Mouse (Mus musculus) kidney, adult 9 months (tissue): ENCODE data around the gene Pgghg.
"Not testable (repeated sequence)": the region's sequence is repeated elsewhere in the genome, so short reads cannot be mapped to it uniquely, and the experiment has no call there.

ENCODE experiments used
- DNase-seq: peaks from one replicate; pipeline ENCODE4 v3.0.0; 2022

The Pgghg gene

GRCm38 (mm10) chr7:140955758-140956555 lies 14.8 kb downstream of the Pgghg start, which contains the start of the genes Gm45717 and Ifitm2:
TSS of gene Gm45717 (minus strand) at chr7:140955937.
TSS of gene Ifitm2 (minus strand) at chr7:140955987.
- DNase-seq, result peak; percentile 94

DNA sequence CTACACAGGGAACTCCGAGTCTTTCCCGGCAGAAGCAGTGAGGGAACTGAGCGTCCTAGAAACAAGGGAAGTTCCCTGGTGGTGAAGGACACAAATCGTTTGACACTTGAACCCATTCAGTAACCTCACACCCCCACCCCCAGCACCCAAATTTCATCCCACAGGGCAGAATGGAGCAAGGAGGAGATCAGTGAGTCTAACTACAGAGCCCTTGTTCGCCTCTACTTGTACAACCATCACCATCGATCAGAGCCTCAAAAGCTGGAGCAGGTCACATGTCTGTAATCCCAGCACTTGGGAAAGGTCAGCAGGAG lies 15.3 kb downstream of the Pgghg start:
- peak; percentile 22 for DNase-seq

DNA sequence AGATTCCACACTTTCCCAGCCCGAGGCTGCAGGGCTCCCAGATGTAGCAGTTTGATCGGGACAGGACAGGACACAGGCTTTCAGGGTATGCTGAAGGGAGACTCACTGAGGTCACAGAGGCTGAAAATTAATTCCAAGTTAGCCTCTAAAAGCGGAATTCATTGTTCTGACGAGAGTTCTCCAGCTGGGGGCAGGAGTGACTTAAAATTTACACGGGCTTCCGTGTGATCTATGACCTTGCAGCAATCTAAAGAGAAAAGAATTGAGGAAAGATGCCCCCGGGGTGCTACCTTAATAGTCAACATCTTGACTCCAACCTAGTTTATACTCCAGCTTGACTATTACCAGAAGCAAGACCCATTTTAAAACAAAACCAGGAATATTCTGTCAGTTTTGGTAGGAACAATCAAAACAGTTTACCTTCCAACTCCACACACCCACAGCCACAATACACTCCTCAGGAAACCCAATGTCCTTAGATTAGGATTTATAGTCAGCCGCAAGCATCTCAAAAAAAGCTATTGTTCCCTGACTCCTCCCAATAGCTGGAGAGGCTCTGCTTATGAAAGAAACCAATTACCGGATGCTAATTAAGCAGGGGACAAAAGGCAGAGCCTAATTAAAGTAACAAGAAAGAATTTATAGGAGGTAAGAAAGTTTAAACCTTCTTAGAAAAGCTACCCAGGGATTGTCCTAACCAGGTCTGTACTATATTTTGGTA lies 18.1 kb downstream of the Pgghg start:
- peak; percentile 77 for DNase-seq

DNA sequence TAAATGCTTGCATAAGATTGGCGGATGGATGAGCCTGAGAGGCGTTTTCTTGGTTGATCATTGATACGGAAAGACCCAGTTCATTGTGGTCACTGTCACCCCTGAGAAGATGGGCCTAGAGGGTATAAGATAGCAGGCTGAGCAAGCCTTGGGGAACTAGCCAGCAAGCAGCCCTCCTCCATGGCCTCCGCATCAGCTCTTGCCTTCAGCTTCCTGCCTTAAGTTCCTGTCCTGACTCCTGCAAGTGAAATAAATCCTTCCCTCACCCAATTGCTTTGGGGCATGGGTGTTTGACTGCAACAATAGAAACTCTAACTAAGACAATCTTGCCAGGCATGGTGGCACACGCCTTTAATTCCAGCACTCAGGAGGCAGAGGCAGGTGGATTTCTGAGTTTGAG lies 18.8 kb downstream of the Pgghg start:
- DNase-seq, result no peak

- no peak for DNase-seq
Measured at GRCm38 (mm10) chr7:140961416-140961815, 20.2 kb downstream of the Pgghg start.

GRCm38 (mm10) chr7:140962733-140963132 lies 21.5 kb downstream of the Pgghg start:
- DNase-seq, result no peak

DNA sequence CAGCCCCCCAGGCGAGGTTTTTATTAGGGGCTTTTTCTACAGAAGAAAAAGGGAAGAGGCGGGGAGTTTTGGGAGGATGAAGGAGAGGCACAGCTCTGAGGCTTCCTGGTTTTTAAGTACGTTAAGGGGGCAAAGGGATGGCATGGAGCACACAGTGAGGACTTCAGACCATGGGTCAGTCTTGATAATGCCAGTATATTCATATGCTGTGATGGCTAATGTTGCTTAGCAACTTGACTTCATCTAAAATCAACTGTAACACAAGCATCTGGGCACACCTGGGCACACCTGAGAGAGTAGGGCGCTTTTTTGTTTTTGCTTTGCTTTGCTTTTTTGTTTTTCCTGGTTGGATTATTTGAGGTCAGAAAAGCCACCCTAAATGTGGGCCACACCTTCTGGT lies 25.7 kb downstream of the Pgghg start, which contains the start of gene Ifitm1:
Ifitm1 (plus strand) TSS at position 301 of the 400 bp plus-strand sequence.
- no peak for DNase-seq

DNA sequence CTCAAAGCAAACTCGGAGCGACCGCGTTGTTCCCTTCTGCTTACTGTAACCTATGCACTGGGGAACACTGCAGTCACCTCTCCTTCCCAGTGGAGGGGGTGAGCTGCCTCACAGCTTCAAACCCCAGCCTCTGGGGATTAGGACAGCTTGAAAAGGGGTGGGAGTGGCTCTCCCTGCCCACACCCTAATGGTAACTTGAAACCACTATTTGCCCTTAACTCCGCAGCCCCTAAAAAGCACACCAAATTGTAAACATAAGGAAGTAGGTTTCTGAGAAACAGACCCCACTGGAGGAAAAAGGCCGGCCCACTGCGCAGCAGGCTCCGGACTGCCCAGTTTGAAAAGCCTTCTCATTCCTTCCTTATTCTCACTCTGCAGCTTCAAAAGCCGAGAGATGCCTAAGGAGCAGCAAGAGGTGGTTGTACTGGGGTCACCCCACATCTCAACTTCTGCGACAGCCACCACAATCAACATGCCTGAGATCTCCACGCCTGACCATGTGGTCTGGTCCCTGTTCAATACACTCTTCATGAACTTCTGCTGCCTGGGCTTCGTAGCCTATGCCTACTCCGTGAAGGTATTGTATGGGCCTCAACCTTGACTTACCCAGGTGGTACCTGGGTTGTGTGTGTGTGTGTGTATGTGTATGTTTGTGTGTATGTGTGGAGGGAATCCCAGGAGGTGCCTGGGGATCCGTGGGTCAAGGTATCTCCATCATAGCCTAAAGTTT lies 26.8 kb downstream of the Pgghg start:
- no peak for DNase-seq

DNA sequence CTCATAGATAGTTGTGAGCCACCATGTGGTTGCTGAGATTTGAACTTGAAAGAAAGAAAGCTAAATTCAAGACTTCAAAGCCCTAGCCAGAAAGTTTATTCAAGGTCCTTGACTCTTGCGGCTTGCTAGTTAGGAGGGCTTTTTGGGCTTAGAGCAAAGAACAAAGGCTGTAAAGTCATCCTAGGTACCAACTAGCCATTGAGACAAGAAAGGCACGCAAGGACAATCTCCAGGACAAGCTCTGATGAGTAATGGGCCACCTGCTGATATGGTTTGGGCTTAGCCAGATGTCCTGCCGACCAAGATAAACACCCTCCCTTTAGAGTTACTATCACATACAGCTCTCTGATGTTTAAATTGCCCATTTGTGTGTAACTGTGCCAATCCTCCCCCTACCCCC lies 27.5 kb downstream of the Pgghg start:
- DNase-seq, result not testable (repeated sequence)

GRCm38 (mm10) chr7:140970931-140971330 lies 29.7 kb downstream of the Pgghg start:
- no peak for DNase-seq

DNA sequence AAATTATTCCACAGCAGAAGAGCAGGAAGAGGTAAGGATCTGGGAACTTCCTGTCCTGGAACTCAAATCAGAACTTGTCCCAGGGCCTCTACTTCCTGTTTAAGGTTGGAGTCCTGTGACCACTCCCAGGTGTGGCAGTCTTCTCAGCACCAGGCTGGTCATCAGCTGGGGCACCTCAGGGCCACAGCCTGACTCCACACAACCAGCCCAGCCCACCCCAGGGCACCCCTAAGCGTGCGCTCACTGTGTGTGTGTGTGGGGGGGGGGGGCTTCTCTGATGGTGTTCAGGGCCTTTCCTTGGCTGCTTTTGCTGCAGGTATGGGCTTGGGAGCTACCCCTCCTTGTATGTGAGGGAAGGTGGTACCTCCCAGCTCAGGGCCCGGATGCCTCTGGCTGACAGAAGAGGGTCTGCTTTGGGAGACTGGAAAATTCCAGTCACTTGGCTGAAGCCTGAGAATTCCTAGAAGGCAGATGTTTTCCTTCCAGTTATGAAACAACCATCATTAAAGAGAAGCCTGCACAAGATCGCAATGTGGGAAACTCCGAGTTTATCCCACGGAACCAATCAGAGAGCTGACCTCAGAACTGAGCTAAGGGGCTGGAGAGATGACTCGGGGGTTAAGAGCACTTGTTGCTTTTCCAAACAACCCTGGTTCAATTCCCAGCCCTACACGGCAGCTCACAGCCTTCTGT lies 30.4 kb downstream of the Pgghg start:
- peak; percentile 57 for DNase-seq

- DNase-seq, result no peak
Measured at GRCm38 (mm10) chr7:140973396-140974165, 32.4 kb downstream of the Pgghg start.

- no peak for DNase-seq
Measured at GRCm38 (mm10) chr7:140974940-140975339, 33.7 kb downstream of the Pgghg start.

DNA sequence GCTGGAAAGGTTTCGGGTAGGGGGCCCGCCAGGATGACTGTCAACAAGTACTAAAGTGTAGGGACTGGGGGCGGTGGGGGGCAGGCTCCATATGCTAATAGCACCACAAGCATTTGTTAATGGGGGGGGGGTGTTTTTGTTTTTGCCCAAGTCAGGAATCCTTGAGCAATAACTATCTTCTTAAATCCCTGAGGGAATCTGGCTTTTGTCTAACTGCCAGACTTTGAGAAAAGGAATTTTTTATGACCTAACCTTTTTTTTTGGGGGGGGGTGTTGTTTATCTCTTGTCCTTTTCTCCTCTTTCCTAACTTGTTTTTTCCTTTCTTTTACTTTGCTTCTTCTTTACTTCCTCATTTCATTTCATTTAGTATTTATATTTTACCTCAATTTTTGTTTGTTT lies 34.3 kb downstream of the Pgghg start:
- DNase-seq, result no peak

GRCm38 (mm10) chr7:140976720-140977119 lies 35.5 kb downstream of the Pgghg start:
- not testable (repeated sequence) for DNase-seq

DNA sequence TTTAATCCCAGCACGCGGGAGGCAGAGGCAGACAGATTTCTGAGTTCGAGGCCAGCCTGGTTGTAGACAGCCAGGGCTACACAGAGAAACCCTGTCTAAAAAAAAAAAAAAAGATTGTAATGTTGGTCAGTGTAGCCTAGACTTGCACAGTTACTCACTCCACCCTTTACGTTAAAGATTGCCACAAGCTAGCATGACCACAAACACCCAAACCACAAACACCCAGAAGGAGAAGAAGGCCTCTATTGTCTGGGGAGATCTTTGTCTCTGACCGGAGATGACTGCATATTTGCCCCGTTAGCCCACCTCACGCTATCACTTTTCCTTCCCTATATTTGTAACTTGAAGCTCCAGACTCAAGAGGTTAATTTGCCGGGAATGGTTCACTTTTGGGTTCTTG lies 40.5 kb downstream of the Pgghg start:
- DNase-seq, result no peak

DNA sequence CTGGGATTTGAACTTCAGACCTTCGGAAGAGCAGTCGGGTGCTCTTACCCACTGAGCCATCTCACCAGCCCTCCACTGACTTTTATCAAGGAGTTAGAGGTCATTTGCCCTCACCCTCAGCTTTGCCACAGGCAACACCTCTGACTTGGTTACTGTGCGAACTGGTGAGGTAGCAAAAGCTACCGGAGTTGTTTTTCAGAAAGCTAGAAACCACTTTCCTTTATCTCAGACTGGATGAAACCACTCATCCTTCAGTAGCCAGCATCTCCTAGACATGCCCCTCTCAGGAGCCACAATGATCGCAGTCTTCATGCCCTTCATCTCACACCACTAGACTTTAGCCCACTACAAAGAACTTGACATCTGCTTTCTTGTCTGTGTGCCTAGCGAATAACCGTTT lies 41.8 kb downstream of the Pgghg start:
- no peak for DNase-seq

DNA sequence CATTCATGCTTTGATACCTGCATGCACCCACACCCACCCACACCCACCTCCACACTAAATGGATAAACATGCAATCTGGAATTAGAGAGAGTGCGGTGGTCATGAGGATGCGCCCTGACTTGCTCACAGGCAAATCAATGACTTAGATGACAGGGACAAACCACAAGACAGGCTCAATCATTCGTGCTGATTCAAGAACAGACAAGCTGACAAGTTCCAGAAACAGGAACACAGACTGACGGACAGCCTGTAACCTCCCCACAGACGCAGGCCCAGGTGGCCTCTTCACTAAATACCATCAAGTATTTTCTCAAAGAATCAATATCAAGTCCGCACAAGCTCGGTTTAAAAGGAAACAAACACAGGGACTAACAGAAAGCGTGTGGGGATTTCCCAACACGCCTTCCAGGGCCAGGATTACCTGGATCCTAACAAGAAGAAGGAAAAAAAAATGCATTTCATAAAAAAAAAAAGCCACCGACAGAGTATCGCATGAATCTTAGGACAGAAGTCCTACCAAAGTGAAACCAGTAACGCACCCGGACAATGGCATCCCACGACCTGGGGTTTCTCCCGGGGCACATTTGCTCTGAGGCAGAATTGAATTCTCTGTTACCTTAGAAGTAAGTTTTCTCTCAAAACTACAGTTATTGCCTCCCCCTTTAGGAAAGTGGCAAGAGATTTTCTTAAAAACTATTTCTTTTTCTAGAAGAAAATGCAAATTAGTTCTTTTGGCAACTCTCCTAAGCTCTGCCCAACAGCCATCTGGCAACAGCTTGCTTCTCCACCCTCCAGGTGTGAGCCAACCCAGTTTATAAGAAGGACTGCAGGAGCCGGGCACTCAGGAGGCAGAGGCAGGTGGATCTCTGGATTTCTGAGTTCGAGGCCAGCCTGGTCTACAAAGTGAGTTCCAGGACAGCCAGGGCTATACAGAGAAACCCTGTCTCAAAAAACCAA lies 46.3 kb downstream of the Pgghg start:
- DNase-seq, result no peak

DNA sequence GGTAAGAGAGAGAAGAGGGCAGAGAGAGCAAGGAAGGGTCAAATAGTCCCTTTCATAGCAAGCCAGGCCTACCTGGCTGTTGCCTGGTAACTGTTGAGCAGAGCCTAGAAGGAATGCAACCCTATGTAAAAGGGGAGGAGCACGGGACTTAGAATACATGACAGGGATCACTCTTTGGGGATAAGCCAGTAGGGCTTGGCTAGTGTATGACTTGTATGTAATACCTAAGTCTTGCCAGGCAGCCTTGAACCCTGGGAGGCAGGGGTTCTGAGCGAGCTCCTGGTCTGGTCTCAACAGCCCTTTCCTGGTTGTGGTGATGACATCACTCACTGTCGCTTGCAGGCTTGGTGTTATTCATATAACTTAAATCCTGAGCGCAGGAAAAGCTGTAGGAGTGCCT lies 47.8 kb downstream of the Pgghg start:
- no peak for DNase-seq

DNA sequence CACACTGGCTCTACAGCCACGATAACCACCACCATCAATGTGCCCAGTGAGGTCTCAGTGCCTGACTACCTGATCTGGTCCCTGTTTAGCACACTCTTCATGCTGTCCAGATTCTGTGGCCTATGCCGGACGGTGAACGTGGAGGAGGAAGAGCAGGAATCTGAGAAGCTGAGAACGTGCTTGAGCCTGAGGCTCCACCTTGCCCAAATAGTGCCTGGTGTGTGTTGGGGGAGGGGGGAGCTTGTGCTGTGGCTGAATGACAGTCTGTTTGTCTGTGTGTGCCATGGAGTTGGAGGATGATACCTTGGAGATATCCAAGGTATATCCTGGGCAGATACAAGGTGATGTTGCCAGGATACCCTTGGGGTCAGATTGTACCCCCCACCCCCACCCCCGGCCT lies 49.0 kb downstream of the Pgghg start:
- DNase-seq, result no peak

GRCm38 (mm10) chr7:140990622-140991021 lies 49.4 kb downstream of the Pgghg start:
- no peak for DNase-seq
